Mouse (Mus musculus) stomach, embryonic 15.5 days (tissue): ENCODE results near the gene Thrap3. TPM values are rescaled to one million over a fixed set of nuclear protein-coding genes. Genes with fewer than 3 reads are reported as not detected.

Experiments used
- ATAC-seq: fragments of 200-750 bp; cut with Nextera tagmentation; 2 replicates; pipeline ENCODE4 v1.8.0; 2017; ENCODE audit warnings: low read depth, moderate number of reproducible peaks, moderate TSS enrichment; ENCODE audit not compliant: insufficient read depth, low FRiP score
- H3K27ac ChIP-seq: fragments of 300-500 bp; sonication (generic); 2 replicates; pipeline ENCODE4 v1.5.1; 2015; ENCODE audit warnings: mild to moderate bottlenecking, inconsistent platforms
- H3K27me3 ChIP-seq: fragments of 300-500 bp; sonication (generic); replicated peaks from 2 replicates; pipeline ENCODE4 v1.6.1; 2015; ENCODE audit warnings: inconsistent platforms
- H3K36me3 ChIP-seq: fragments of 300-500 bp; sonication (generic); 2 replicates; pipeline ENCODE4 v1.6.1; 2015; ENCODE audit warnings: inconsistent platforms
- H3K4me1 ChIP-seq: fragments of 300-500 bp; sonication (generic); 2 replicates; pipeline ENCODE4 v1.6.1; 2015; ENCODE audit warnings: inconsistent platforms
- H3K4me2 ChIP-seq: fragments of 300-500 bp; sonication (generic); 2 replicates; pipeline ENCODE4 v1.6.1; 2015; ENCODE audit warnings: mild to moderate bottlenecking, inconsistent platforms
- H3K4me3 ChIP-seq: fragments of 300-500 bp; sonication (generic); replicated peaks from 2 replicates; pipeline ENCODE4 v1.5.1; 2015; ENCODE audit warnings: inconsistent platforms
- H3K9ac ChIP-seq: fragments of 300-500 bp; sonication (generic); 2 replicates; pipeline ENCODE4 v1.6.1; 2015; ENCODE audit warnings: inconsistent platforms
- H3K9me3 ChIP-seq: fragments of 300-500 bp; sonication (generic); 2 replicates; pipeline ENCODE4 v1.6.1; 2016; ENCODE audit warnings: inconsistent platforms
- WGBS: fragments of 180-500 bp; shearing (Covaris S2); methylation state at CpG from one replicate; pipeline ENCODE4 v1.1.7; 2015; 5-methylcytosine and 5-hydroxymethylcytosine counted together
- polyA plus RNA-seq: library from polyadenylated mRNA; unstranded; fragments of >200 nt; fragmentation: Nextera tagmentation; extraction: Ambion mirVana; gene quantifications from 2 replicates; pipeline ENCODE4 v1.2.1, GENCODE M21; 2015

Gene Thrap3
- polyA plus RNA-seq, 1 experiment from 2014 or later = 182 TPM

DNA sequence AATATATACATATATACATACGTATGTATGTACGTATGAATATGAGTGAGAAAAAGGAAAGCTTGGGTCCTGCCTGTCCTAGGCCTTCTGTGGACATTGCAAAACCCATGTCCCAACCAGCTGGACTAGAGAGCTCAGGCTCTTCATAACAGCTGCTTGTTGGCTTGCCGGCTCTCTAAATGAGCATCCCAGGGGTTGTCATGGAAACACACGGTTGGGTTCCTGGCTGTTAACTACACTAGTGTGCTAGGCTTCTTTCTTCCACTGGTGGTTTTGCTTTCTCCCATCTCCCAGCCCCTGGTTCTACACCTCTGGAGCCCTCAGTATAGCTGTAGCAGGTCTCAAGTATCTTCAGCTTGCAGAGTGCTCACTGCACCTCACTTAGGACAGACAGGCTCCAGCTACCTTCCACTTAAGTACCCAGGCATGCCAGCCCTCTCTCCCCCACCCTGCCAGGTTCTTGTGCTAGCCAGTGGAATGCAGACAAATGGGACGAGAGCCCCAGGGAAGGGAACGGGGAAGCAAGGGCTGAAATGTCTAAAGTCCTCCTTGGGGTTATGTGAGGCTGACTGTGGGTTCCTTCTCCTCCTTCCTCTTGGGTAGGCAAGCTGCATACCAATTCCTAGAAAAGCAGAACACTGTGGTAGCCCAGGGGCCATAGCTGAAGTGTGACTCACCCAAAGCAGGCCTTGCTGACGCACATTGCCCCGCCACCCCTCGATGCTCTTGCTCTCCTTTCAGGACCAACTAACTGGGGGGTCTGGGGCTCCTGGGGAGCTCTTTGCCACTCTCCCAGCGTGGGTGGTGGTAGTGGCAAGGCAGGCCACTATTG, 71.1 kb downstream of the Thrap3 start:
- Histone ChIP-seq H3K9ac (no peak overlapping the region), H3K4me2 (no peak overlapping the region), H3K27me3 (no peaks in the 10 kb centered on the region), H3K36me3 (peaks cover 31% of the 10 kb centered on the region), H3K4me1 (peaks cover 27% of the 10 kb centered on the region), H3K9me3 (no peaks in the 10 kb centered on the region), H3K27ac (peak overlapping the region; percentile 67), H3K4me3 (no peak overlapping the region)
- no peak for ATAC-seq
- WGBS = 49% methylated on average over 10 of the region's 10 CpGs

DNA sequence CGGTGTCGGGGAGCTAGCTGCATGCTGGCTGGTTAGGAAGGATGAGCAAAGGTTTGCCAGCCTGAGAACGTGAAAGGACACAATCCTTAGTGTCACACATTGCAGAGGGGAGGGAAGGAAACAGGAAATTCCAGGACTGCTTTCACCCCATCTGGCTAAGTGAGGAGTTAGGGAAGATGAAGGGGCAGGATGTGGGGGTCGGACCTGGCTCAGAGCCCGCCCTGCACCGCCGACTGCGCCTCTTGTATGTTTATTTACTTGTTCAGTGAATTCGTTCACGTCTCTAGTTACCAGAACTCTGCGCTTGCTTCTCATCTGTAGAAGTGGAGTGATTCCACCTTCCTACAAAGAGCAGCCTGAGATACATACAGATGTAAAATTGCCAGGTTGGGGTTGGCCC, 72.1 kb downstream of the Thrap3 start:
- peak; percentile 41; the same call in 1 of the 2 replicates for ATAC-seq
- peaks cover 27% of the 10 kb centered on the region for H3K4me1 ChIP-seq
- no peak overlapping the region for H3K9ac ChIP-seq
- 39% methylated on average over 11 of the region's 11 CpGs for WGBS
- no peaks in the 10 kb centered on the region for H3K27me3 ChIP-seq
- peak overlapping the region; percentile 24; the same call in 1 of the 2 replicates for H3K4me2 ChIP-seq
- peak overlapping the region; percentile 83 for H3K27ac ChIP-seq
- H3K9me3 ChIP-seq = no peaks in the 10 kb centered on the region
- H3K4me3 ChIP-seq = no peak overlapping the region
- peaks cover 28% of the 10 kb centered on the region for H3K36me3 ChIP-seq

DNA sequence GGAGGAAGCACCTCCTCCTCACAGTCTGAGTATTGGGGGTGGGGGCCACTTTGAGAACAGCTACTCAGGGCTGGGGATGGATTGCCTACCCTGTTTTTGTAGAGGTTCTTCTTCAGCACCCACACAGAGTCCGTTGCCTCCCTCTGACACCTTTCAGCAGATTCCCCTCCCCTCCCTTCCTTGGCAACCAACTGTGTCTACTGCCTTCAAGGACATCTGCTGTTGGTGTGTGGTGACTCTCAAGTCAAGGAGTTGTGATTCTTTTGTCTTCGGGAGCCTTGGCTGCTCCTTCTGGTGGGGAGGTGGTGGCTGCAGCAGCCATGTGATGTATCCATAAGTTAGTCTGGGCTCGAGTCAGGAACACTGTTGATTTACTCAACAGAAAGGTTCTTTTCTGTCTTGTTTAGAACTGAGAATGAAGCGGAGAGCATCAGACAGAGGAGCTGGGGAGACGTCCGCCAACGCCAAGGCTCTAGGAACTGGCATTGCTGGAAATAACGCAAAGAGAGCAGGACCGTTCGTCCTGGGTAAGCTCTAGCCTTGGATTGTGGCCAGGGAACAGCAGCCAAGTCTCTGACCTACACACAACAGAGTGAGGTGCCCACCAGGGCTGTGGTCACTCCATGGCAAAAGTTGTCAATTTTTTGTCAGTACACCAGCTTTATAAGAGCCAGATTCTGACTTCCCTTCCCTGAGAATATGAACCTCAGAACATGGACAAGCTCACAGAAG, 79.1 kb downstream of the Thrap3 start:
- H3K36me3 ChIP-seq = peaks cover 32% of the 10 kb centered on the region
- ATAC-seq = no peak

DNA sequence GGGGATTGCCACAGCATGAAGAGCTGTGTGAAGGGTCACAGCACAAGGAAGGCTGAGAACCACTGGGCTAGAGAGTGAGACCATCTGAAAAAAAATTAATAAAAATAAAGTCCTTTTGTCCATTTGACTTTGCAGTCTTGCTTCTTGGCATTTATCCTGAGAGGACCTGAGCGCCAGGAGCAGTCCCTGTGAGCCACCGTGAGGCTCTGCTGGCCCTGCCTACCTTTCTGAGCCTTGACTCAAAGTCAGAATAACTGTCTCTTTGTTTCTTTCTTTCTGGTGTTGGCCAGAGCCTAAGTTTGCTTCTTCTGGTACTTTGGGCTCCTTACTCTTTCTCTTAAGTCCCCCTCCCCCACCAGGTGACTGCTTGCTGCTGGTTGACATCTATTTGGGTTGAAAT, 82.1 kb downstream of the Thrap3 start:
- WGBS = 93% methylated on average over 2 of the region's 2 CpGs
- peaks cover 23% of the 10 kb centered on the region for H3K36me3 ChIP-seq
- no peak overlapping the region for H3K27ac ChIP-seq
- H3K9me3 ChIP-seq = no peaks in the 10 kb centered on the region
- H3K27me3 ChIP-seq = no peaks in the 10 kb centered on the region
- no peak overlapping the region for H3K4me2 ChIP-seq
- peaks cover 9% of the 10 kb centered on the region for H3K4me1 ChIP-seq
- no peak overlapping the region for H3K4me3 ChIP-seq
- no peak for ATAC-seq
- H3K9ac ChIP-seq = no peak overlapping the region

More for the DNA sequence above, 79.1 kb downstream of the Thrap3 start:
- 81% methylated on average over 10 of the region's 10 CpGs for WGBS
- H3K9me3 ChIP-seq = no peaks in the 10 kb centered on the region
- H3K4me3 ChIP-seq = no peak overlapping the region
- no peak overlapping the region for H3K9ac ChIP-seq
- no peak overlapping the region for H3K27ac ChIP-seq
- no peak overlapping the region for H3K4me2 ChIP-seq
- H3K4me1 ChIP-seq = no peaks in the 10 kb centered on the region
- no peaks in the 10 kb centered on the region for H3K27me3 ChIP-seq

DNA sequence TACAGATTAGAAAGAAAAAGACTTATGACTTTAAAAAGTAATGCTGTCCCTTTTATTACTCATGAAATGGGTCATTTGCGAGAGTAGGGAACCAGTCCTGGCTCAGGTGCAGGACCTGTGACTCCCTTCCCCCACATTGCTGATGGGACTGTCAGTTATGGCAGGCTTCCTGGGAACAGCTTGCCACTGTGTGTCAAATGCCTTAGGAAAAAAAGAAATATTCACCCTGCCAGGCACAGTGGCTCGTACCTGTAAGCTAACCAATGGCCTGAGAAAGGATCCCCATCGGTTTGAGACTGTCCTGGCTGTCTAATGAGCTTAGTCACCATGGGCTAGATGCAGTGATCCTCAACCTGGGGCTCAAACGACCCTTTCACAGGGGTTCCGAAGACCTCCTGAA, 82.5 kb downstream of the Thrap3 start:
- 86% methylated on average over 5 of the region's 5 CpGs for WGBS
- Histone ChIP-seq H3K27me3 (no peaks in the 10 kb centered on the region), H3K27ac (no peak overlapping the region), H3K4me3 (no peak overlapping the region), H3K4me1 (peaks cover 11% of the 10 kb centered on the region), H3K36me3 (peaks cover 20% of the 10 kb centered on the region), H3K9me3 (no peaks in the 10 kb centered on the region), H3K9ac (no peak overlapping the region), H3K4me2 (no peak overlapping the region)
- ATAC-seq = no peak

DNA sequence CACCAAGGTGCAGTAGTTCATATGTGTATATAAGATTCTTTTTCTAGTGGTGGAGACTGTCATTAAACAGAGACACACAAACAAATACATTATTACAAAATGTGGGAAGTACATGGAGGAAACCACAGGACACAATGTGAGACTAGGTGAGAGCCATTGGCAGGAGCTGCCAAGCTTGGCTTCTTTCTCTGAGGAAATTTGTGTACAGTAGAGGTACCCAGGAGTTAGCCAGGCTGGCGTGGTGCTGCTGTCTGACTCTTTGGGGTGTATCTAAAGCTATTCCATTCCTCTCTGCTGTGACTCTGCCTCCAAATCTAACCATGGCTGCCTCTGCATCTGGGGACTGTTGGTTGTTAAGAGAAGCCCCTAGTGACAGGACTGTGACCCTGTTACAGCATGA, 83.5 kb downstream of the Thrap3 start:
- Histone ChIP-seq H3K27me3 (no peaks in the 10 kb centered on the region), H3K4me3 (no peak overlapping the region), H3K4me2 (no peak overlapping the region), H3K27ac (no peak overlapping the region), H3K9ac (no peak overlapping the region), H3K4me1 (peaks cover 11% of the 10 kb centered on the region), H3K36me3 (0 out of 2 replicates have a peak, but pooled peaks cover 12% of the 10 kb centered on the region), H3K9me3 (no peaks in the 10 kb centered on the region)
- no peak for ATAC-seq
- 86% methylated on average over 1 of the region's 1 CpGs for WGBS

DNA sequence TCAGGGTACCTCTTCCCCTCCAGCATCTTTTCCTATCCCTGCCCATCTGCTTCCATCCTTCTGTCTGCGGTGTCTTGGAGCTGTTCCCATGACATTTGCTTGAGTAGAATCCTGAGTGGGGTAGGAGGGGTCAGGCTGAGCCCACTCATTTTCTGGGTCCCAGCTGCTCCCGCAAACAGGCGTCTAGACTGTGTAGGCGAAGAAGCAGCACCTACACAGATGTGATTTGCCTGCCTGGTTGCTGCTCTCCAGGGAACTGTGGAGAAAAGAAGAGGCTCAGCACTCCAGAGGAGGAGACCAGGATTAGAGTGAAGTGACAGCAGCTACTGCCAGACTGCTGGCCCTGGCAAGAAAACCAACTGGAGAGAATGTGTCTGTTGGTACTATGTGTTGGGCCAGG, 83.9 kb downstream of the Thrap3 start:
- no peak overlapping the region for H3K27ac ChIP-seq
- no peak for ATAC-seq
- WGBS = 91% methylated on average over 4 of the region's 4 CpGs
- no peak overlapping the region for H3K9ac ChIP-seq
- peaks cover 14% of the 10 kb centered on the region for H3K4me1 ChIP-seq
- H3K9me3 ChIP-seq = no peaks in the 10 kb centered on the region
- H3K4me3 ChIP-seq = no peak overlapping the region
- H3K36me3 ChIP-seq = peaks cover 10% of the 10 kb centered on the region; the same call in 1 of the 2 replicates
- no peaks in the 10 kb centered on the region for H3K27me3 ChIP-seq
- H3K4me2 ChIP-seq = no peak overlapping the region

DNA sequence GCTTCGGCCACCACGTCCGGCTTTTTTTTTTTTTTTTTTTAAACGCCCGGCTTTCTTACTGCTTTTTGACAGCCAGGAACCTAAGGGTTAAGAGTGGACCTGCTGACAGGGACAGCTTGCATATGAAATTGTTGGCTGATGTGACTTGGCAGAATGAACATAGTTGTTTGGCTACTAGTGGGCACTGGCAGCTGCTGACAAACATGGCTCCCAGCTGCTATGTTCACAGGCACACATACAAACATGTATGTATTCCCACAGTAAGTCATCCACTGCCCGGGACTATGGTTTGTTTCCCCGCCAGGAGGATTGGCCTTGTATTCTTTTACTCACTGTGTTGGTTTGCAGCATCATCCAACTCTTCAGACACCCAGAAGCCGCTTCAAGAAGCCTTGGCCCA, 85.4 kb downstream of the Thrap3 start:
- ATAC-seq = no peak
- Histone ChIP-seq H3K4me3 (no peak overlapping the region), H3K4me1 (peaks cover 15% of the 10 kb centered on the region), H3K9me3 (no peaks in the 10 kb centered on the region), H3K27ac (no peak overlapping the region), H3K36me3 (peaks cover 8% of the 10 kb centered on the region; the same call in 1 of the 2 replicates), H3K9ac (no peak overlapping the region), H3K27me3 (no peaks in the 10 kb centered on the region), H3K4me2 (no peak overlapping the region)
- WGBS = 80% methylated on average over 8 of the region's 8 CpGs

DNA sequence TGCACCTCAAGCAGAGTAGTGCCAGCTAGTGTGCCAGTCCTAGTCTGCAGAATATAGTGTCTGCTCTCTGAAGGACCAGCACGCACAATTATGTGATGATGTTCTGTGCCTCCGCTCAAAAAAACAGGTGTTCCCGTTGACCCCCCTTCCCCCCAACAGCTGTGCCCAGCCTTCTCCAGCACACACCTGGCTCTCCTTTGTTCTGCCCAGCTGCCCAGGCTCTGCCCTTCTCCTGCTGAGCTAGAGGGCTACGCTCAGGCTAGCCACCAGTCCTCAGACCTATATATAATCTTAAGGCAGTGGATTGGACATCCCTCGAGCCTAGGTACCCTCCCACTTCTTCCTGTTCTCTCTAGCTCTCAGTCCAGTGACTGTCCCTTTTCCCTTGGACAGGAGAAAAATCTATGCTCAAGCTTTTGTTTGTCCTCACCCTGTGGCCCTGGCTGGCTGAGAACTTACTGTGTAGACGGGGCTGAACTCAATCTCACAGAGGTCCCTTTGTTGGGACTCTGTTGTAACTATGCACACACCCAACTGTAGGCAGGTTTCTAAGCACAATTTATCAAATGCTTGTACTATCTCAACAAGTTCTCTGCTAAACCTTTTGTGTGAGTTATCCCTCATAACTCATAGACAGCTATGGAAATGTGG, 86.6 kb downstream of the Thrap3 start:
- Histone ChIP-seq H3K4me1 (peaks cover 20% of the 10 kb centered on the region), H3K27ac (peak overlapping the region; percentile 9; the same call in 1 of the 2 replicates), H3K4me3 (no peak overlapping the region), H3K9ac (no peak overlapping the region), H3K9me3 (no peaks in the 10 kb centered on the region), H3K4me2 (no peak overlapping the region), H3K27me3 (no peaks in the 10 kb centered on the region), H3K36me3 (peaks cover 3% of the 10 kb centered on the region; the same call in 1 of the 2 replicates)
- 0 out of 2 replicates have a peak, but pooled peaks have one; percentile 21 for ATAC-seq
- WGBS = 56% methylated on average over 6 of the region's 6 CpGs

DNA sequence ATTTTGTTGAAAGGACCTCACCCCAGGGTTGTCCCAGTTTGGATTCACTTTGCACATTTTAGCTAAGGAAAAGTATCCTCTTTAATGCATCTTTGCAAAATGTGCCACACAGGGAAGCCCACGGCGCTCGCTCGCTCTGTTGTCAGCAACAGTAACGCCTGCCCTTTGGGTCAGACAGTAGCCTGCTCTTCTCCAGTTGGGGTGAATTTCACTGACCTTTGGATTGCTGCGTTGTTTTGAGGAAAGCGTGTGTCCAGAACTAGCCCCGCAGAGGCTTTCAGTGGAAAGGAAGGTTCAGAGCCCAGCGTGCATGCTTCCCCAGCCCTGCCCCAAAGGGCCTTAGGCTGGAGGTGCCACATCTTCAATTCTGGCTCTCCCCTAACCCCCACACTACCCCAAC, 87.1 kb downstream of the Thrap3 start:
- peaks cover 3% of the 10 kb centered on the region; the same call in 1 of the 2 replicates for H3K36me3 ChIP-seq
- no peak overlapping the region for H3K9ac ChIP-seq
- 87% methylated on average over 9 of the region's 9 CpGs for WGBS
- H3K4me1 ChIP-seq = peaks cover 26% of the 10 kb centered on the region
- no peaks in the 10 kb centered on the region for H3K9me3 ChIP-seq
- no peak for ATAC-seq
- H3K27me3 ChIP-seq = no peaks in the 10 kb centered on the region
- peak overlapping the region; percentile 9; the same call in 1 of the 2 replicates for H3K27ac ChIP-seq
- no peak overlapping the region for H3K4me3 ChIP-seq
- no peak overlapping the region for H3K4me2 ChIP-seq
